Mouse (Mus musculus): ENCODE results near the gene Gorasp2. TPM values are rescaled to one million over a fixed set of nuclear protein-coding genes. Genes with fewer than 3 reads are reported as not detected.
A peak's percentile ranks its signal among the peaks of the same experiment; 100 is the strongest.

Gorasp2 gene
- total and polyA plus RNA-seq, 3 experiments: 59.5 to 80.2 (median 67.8) TPM

DNA sequence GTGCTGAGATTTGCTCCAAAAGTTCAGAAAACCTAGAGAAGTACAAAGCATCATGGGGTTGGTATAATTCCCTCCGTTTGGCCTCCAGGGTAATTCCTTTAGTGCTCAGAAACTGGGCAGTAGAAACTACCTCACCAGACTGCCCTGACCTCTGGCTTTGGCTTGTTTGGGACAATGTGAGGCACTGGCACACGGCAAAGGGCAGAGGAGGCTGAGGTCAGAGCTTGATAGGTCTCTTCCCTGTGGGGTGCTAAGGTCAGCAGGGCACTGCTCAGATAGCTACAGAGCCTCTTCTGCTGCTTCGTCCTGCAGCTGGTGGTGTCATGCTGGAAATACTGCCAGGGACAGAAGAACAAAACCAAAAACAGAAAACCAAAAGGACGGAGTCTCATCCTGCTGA is 13.7 kb upstream of the Gorasp2 start:
- H3K4me1 ChIP-seq (ENCODE audit: control insufficient read depth, insufficient read depth, low read length): no peaks in the 10 kb centered on the region; the same call in 1 of the 2 replicates
- no peaks in the 10 kb centered on the region for H3K27me3 ChIP-seq (ENCODE audit: control insufficient read depth, insufficient read depth, low read length)
- TF ChIP-seq POLR2A (IDR thresholded peaks at IDR 0.05; ENCODE audit: insufficient read depth, low read depth, low read length): no peak
- no peak for TF ChIP-seq EP300 (IDR thresholded peaks at IDR 0.05; ENCODE audit: insufficient read depth, low read depth, low read length)
- no peak for TF ChIP-seq CTCF (IDR thresholded peaks at IDR 0.05)
- no peaks in the 10 kb centered on the region for H3K79me2 ChIP-seq (replicated peaks; ENCODE audit: control insufficient read depth, insufficient read depth, low read length)
- 49% methylated on average over 4 of the region's 4 CpGs for WGBS
- intact Hi-C loops (cut with DNase I): no loop called here
- no peak for DNase-seq
- no peak overlapping the region for H3K9ac ChIP-seq (ENCODE audit: low read depth, low read length)
- no peak overlapping the region for H3K4me3 ChIP-seq
- no peaks in the 10 kb centered on the region for H3K36me3 ChIP-seq (ENCODE audit: control insufficient read depth, insufficient read depth, low read length)
- H3K27ac ChIP-seq: no peak overlapping the region

DNA sequence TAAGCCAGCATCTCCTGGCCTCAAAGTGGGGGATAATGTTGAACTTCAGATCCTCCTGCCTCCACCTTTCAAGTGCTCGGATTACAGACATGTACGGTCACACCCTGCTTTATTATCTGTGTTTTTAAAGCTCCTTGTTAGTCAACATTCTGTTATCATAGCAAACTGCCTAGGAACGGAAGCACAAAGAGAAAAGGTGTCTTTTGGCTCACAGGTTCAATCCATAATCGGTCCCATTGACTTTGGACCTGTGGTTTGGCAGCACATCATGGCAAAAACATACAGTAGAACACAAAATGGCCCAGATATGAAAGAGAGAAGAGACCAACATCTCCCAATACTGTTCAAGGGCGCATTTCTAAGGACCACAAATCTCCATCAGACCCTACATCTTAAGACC is 13.1 kb upstream of the Gorasp2 start:
- Histone ChIP-seq H3K9ac (ENCODE audit: low read depth, low read length) (no peak overlapping the region), H3K4me3 (no peak overlapping the region), H3K27me3 (ENCODE audit: control insufficient read depth, insufficient read depth, low read length) (no peaks in the 10 kb centered on the region), H3K79me2 (replicated peaks; ENCODE audit: control insufficient read depth, insufficient read depth, low read length) (no peaks in the 10 kb centered on the region), H3K4me1 (ENCODE audit: control insufficient read depth, insufficient read depth, low read length) (no peaks in the 10 kb centered on the region), H3K36me3 (ENCODE audit: control insufficient read depth, insufficient read depth, low read length) (no peaks in the 10 kb centered on the region), H3K27ac (no peak overlapping the region)
- TF ChIP-seq CTCF (IDR thresholded peaks at IDR 0.05) (no peak), POLR2A (IDR thresholded peaks at IDR 0.05; ENCODE audit: insufficient read depth, low read depth, low read length) (no peak), EP300 (IDR thresholded peaks at IDR 0.05; ENCODE audit: insufficient read depth, low read depth, low read length) (no peak)
- WGBS: 82% methylated on average over 5 of the region's 5 CpGs
- intact Hi-C loops (cut with DNase I): no loop called here
- DNase-seq: no peak

DNA sequence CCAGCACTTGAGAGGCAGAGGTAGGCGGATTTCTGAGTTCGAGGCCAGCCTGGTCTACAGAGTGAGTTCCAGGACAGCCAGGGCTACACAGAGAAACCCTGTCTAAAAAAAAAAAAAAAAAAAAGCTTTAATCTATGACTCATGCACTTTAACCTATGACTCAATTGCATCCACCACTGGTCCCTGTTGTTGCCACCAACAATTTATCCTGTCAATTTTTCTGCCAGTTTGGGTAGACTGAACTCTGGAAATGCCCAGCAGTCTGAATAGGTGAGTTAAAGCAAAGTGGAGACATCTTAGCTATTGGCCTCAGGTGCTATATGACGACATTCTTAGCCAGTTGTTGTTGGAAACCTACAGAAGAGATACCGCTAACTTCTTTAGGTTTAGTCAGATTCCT is 11.9 kb upstream of the Gorasp2 start:
- no peak for TF ChIP-seq EP300 (IDR thresholded peaks at IDR 0.05; ENCODE audit: insufficient read depth, low read depth, low read length)
- TF ChIP-seq POLR2A (IDR thresholded peaks at IDR 0.05; ENCODE audit: insufficient read depth, low read depth, low read length): no peak
- TF ChIP-seq CTCF (IDR thresholded peaks at IDR 0.05): no peak
- no peaks in the 10 kb centered on the region for H3K79me2 ChIP-seq (replicated peaks; ENCODE audit: control insufficient read depth, insufficient read depth, low read length)
- WGBS: 88% methylated on average over 4 of the region's 4 CpGs
- no peak overlapping the region for H3K4me3 ChIP-seq
- no peak overlapping the region for H3K27ac ChIP-seq
- H3K36me3 ChIP-seq (ENCODE audit: control insufficient read depth, insufficient read depth, low read length): no peaks in the 10 kb centered on the region
- no peak for DNase-seq
- H3K9ac ChIP-seq (ENCODE audit: low read depth, low read length): no peak overlapping the region
- H3K27me3 ChIP-seq (ENCODE audit: control insufficient read depth, insufficient read depth, low read length): no peaks in the 10 kb centered on the region
- H3K4me1 ChIP-seq (ENCODE audit: control insufficient read depth, insufficient read depth, low read length): no peaks in the 10 kb centered on the region
- intact Hi-C loops (cut with DNase I): no loop called here

DNA sequence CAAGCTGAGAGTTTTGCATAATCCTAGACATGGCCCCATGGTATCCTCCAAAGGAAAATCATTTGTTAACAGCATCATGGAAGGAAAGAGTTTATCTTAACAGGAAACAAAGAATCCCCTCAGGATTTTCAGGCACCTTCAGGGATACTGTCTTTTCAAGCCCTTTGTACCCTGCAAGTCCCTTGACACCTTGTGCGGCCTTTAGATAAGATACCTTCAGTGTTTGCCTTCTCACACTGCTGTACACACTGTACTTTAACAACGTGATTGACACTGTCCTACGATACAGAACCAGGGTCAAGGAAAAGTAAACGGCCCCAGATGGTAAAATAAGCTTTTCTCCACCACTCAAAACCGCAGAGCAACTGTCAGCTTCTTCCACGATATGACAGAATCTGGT is 9.6 kb upstream of the Gorasp2 start:
- TF ChIP-seq CTCF (IDR thresholded peaks at IDR 0.05) (no peak), POLR2A (IDR thresholded peaks at IDR 0.05; ENCODE audit: insufficient read depth, low read depth, low read length) (no peak), EP300 (IDR thresholded peaks at IDR 0.05; ENCODE audit: insufficient read depth, low read depth, low read length) (no peak)
- 27% methylated on average over 6 of the region's 6 CpGs for WGBS
- no peaks in the 10 kb centered on the region for H3K27me3 ChIP-seq (ENCODE audit: control insufficient read depth, insufficient read depth, low read length)
- no peak overlapping the region for H3K4me3 ChIP-seq
- no peak overlapping the region for H3K27ac ChIP-seq
- no peak for DNase-seq
- H3K36me3 ChIP-seq (ENCODE audit: control insufficient read depth, insufficient read depth, low read length): no peaks in the 10 kb centered on the region
- H3K4me1 ChIP-seq (ENCODE audit: control insufficient read depth, insufficient read depth, low read length): no peaks in the 10 kb centered on the region
- no peaks in the 10 kb centered on the region for H3K79me2 ChIP-seq (replicated peaks; ENCODE audit: control insufficient read depth, insufficient read depth, low read length)
- intact Hi-C loops (cut with DNase I): no loop called here
- no peak overlapping the region for H3K9ac ChIP-seq (ENCODE audit: low read depth, low read length)

- Histone ChIP-seq H3K4me3 (no peak overlapping the region), H3K79me2 (replicated peaks; ENCODE audit: control insufficient read depth, insufficient read depth, low read length) (no peaks in the 10 kb centered on the region), H3K4me1 (ENCODE audit: control insufficient read depth, insufficient read depth, low read length) (peaks cover 1% of the 10 kb centered on the region), H3K27me3 (ENCODE audit: control insufficient read depth, insufficient read depth, low read length) (no peaks in the 10 kb centered on the region), H3K9ac (ENCODE audit: low read depth, low read length) (no peak overlapping the region), H3K36me3 (ENCODE audit: control insufficient read depth, insufficient read depth, low read length) (no peaks in the 10 kb centered on the region), H3K27ac (no peak overlapping the region)
- DNase-seq: no peak
- intact Hi-C loops (cut with DNase I): no loop called here
- WGBS: 69% methylated on average over 7 of the region's 7 CpGs
- TF ChIP-seq EP300 (IDR thresholded peaks at IDR 0.05; ENCODE audit: insufficient read depth, low read depth, low read length) (no peak), CTCF (IDR thresholded peaks at IDR 0.05) (no peak), POLR2A (IDR thresholded peaks at IDR 0.05; ENCODE audit: insufficient read depth, low read depth, low read length) (no peak)
These were observed 4.3 kb upstream of the Gorasp2 start for GRCm38 (mm10) chr2:70657083-70657482.

DNA sequence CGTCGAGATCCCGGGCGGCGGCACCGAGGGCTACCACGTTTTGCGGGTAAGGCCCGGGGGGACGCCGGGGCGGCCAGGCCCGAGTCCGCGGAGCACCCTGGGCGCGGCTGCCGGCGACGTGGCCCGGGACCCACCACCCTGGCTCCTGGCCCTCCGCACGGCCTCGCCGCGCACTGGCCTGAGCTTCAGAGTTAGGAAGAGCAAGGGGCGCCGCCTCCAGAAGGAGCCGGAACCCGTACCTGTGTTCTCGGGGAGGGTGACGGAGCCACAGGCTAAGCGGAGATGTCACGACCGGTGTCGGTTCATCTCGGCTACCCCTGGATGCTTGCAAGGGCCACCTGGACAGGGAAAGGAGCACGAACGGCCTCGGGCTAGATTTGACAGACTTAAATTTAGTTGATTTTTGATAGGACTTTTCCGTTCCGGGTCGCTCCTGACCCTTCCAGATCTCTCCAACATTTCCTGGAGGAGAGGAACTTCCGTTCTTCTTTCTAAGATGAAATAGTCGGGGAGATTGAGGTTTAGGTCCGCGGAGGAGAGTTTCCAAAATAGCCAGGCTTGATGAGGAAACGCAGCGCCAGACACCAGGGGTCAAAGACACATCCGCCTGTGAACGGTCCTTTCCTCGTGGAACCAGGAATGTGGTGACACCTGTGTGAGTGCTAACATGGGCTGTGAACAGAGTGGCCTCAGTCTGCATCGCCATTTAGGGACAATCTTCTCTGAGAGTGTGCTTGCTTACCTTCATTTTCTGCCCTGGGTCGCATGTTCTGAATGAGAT is 529 bp downstream of the Gorasp2 start, which contains the start of gene Gm26558:
TSS of gene Gm26558 (minus strand) at position 394 of the 781 bp plus-strand sequence.
- under 1% methylated on average over 54 of the region's 54 CpGs for WGBS
- peak in 1 of 2 experiments; percentile 36 for DNase-seq
- Histone ChIP-seq H3K27ac (peak within 1 kb of the TSS; percentile 88), H3K4me1 (ENCODE audit: control insufficient read depth, insufficient read depth, low read length) (peaks cover 6% of the 10 kb centered on the region), H3K79me2 (replicated peaks; ENCODE audit: control insufficient read depth, insufficient read depth, low read length) (peaks cover 1% of the 10 kb centered on the region; the same call in 1 of the 2 replicates), H3K27me3 (ENCODE audit: control insufficient read depth, insufficient read depth, low read length) (no peaks in the 10 kb centered on the region), H3K9ac (ENCODE audit: low read depth, low read length) (peak within 1 kb of the TSS; percentile 89), H3K4me3 (peak within 1 kb of the TSS; percentile 80), H3K36me3 (ENCODE audit: control insufficient read depth, insufficient read depth, low read length) (peaks cover 13% of the 10 kb centered on the region)
- TF ChIP-seq CTCF (IDR thresholded peaks at IDR 0.05) (no peak), POLR2A (IDR thresholded peaks at IDR 0.05; ENCODE audit: insufficient read depth, low read depth, low read length) (no peak)
- intact Hi-C loops (cut with DNase I): loop anchor here (5.0 to 10.0 kb wide), 2 partner anchors 550 to 937 kb away; partner anchors contain the start of genes Dync1i2 and Ppig
